Mouse (Mus musculus): ENCODE data around the gene Gm20671. TPM values are rescaled to one million over a fixed set of nuclear protein-coding genes. Genes with fewer than 3 reads are reported as not detected.
A peak's percentile ranks its signal among the peaks of the same experiment; 100 is the strongest.
"Not testable (repeated sequence)": the region's sequence is repeated elsewhere in the genome, so short reads cannot be mapped to it uniquely, and the experiment has no call there.

Gm20671 gene
- total RNA-seq, 2 experiments from 2014 or later, result not detected

DNA sequence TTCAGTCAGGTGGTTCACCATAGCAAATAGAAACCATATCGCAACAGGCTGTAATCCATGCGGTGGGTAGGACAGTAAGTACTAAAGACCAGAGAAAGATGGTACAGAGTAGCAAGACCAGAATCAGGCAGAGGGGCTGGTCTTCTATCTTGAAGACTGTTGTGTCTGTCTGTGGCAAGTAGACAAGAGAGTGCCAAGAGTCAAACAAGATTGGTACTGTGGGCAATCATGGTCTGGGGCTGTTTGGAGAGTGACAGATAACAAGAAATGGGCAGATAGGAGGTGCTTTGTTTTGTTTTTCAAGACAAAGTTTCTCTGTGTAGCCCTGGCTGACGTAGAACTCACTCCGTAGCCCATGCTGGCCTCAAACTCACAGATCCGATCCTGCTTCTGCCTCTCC is 45.3 kb downstream of the Gm20671 start:
- DNase-seq (ENCODE audit: extremely low spot score in 1 of 2, low spot score in 2 of 2), result no peak
- intact Hi-C loops (cut with DNase I), result no loop called here
- no peak for TF ChIP-seq CTCF (IDR thresholded peaks at IDR 0.05)
- Histone ChIP-seq H3K27ac (no peak overlapping the region), H3K4me3 (no peak overlapping the region)

DNA sequence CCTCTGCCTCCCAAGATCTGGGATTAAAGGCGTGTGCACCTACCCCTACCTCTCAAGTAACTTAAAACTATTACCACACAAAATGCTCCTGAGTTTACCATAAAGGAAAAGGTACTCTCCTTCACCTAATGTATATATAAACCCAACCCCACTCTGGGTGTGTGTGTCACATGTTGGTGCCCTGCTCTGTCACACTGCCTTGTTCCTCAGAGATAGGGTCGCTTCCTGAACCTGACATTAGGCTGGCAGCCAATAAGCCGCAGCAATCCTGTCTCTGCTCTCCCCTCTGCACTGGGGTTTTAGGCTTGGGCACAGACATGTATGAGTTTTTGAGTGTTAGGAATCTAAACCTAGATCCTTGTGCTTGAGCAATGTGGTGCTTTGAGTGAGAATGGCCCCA is 48.7 kb downstream of the Gm20671 start:
- DNase-seq (ENCODE audit: extremely low spot score in 1 of 2, low spot score in 2 of 2), result no peak
- no peak overlapping the region for H3K4me3 ChIP-seq
- no peak for TF ChIP-seq CTCF (IDR thresholded peaks at IDR 0.05)
- intact Hi-C loops (cut with DNase I), result no loop called here
- H3K27ac ChIP-seq, result no peak overlapping the region

DNA sequence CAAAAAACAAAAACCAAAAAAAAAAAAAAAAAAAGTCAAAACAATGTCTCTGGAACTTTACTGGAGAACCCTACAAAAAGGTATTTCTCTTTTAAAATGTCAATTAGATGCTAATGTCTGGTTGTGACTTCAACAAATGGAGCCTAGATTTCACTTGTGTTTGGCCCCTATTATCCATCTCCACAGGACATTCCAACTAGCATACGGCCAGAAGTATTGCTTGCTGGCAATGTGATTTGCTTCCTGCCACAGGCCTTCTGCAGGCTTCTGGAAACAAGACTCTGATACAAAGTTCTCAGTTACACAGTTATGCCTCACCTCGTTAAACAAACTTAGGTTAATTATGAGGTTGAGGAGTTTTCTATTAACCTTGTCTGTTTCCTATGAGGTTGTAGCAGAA is 54.5 kb downstream of the Gm20671 start:
- TF ChIP-seq CTCF (IDR thresholded peaks at IDR 0.05), result no peak
- Histone ChIP-seq H3K27ac (no peak overlapping the region), H3K4me3 (no peak overlapping the region)
- DNase-seq (ENCODE audit: extremely low spot score in 1 of 2, low spot score in 2 of 2), result no peak
- intact Hi-C loops (cut with DNase I), result no loop called here

DNA sequence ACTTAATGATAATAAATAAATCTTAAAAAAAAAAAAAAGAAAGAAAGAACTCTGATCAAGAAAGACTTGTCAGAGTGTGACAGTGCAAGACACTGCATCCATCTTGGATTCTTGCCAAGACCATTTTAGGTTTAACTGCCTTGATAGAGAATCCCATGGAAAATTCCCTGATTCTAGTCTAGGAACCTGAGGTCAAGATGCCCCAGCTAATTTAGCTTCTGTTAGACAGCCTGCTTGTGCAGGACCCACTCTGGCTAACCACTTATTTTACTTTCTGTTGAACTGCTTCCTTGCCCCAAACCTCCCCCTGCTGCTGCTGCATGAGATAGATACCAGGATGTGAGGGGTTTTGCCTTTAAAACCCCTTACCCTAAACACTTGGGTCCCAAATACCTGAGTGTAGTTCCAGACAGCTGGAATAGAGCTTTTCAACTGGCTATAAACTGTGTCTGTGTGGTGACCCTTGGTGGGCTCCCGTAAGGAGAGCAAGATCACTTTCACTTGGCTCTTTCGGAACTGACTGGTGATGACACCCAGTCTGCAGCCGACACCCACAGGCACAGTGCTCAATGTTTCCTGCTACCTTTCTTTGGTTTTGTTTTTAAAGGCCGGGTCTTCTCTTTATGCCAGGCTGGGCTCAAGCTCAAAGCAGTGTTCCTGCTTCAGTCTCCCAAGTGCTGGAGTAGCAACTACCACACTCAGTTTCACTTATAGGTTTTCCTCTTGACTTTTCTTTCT is 59.1 kb downstream of the Gm20671 start:
- H3K4me3 ChIP-seq, result no peak overlapping the region
- no peak for TF ChIP-seq CTCF (IDR thresholded peaks at IDR 0.05)
- no peak for DNase-seq (ENCODE audit: extremely low spot score in 1 of 2, low spot score in 2 of 2)
- H3K27ac ChIP-seq, result no peak overlapping the region
- intact Hi-C loops (cut with DNase I), result no loop called here

DNA sequence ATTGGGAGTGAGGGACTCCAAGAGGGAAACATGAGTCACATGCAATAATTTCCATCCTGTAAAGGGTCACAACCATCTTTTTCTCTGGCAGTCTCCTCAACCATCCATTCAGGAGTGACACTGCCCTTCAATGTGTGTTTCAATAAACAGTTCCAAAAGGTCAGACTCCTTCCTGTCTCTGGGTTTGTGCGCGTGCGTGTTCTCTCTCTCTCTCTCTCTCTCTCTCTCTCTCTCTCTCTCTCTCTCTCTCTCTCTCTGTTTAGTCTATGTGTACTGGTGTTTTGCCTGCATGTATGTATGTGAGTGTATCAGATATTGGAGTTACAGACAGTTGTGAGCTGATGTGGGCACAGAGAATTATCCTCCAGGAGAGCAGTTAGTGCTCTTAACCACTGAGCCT is 59.9 kb downstream of the Gm20671 start:
- no peak for DNase-seq (ENCODE audit: extremely low spot score in 1 of 2, low spot score in 2 of 2)
- H3K4me3 ChIP-seq, result no peak overlapping the region
- intact Hi-C loops (cut with DNase I), result no loop called here
- TF ChIP-seq CTCF (IDR thresholded peaks at IDR 0.05), result no peak
- H3K27ac ChIP-seq, result no peak overlapping the region

DNA sequence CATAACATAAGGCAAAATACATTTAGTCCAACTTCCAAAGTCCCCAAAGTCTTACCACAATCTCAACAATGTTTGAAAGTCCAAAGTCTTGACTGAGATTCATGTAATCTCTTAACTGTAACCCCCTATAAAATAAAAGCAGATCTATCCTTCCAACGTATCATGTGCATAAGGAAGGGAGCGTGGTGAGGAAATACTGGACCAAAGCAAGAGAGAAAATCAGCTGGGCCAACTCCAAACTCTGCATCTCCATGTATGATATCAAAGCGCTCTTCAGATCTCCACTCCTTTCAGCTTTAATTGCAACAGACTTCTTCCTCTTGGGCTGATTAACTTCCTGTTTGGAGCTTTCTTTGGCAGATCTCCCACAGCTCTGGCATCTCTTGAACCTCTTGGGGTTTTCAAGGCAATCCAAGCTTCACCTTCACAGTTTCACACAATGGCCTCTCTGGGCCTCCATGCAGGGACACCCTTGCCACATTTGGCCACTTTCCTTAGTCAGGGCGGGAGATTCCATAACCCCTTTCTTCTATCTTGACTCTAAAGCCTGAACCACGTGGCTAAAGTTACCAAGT is 65.3 kb downstream of the Gm20671 start:
- TF ChIP-seq CTCF (IDR thresholded peaks at IDR 0.05), result no peak
- H3K4me3 ChIP-seq, result no peak overlapping the region
- DNase-seq (ENCODE audit: extremely low spot score in 1 of 2, low spot score in 2 of 2), result no peak
- intact Hi-C loops (cut with DNase I), result no loop called here
- no peak overlapping the region for H3K27ac ChIP-seq

DNA sequence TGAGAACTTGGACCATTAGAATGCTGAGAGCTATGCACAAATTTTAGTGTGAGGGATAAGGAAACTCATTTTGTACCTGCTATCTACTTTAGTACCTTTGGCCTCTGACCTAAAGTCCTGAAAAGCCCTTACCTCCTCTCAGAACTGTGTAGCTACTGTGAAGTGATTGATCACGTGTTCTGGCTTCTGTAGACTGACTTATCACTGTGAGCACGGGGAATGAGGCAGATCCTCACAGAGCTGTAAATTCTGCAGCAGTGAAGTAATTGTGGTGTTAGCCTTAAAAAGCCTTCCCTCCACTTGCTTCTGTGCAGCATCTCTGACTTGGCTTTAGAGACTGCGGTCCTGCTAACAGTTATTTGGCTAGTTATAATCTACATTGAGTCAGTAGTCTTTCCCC is 66.1 kb downstream of the Gm20671 start:
- Histone ChIP-seq H3K4me3 (no peak overlapping the region), H3K27ac (no peak overlapping the region)
- no peak for TF ChIP-seq CTCF (IDR thresholded peaks at IDR 0.05)
- intact Hi-C loops (cut with DNase I), result no loop called here
- no peak for DNase-seq (ENCODE audit: extremely low spot score in 1 of 2, low spot score in 2 of 2)

DNA sequence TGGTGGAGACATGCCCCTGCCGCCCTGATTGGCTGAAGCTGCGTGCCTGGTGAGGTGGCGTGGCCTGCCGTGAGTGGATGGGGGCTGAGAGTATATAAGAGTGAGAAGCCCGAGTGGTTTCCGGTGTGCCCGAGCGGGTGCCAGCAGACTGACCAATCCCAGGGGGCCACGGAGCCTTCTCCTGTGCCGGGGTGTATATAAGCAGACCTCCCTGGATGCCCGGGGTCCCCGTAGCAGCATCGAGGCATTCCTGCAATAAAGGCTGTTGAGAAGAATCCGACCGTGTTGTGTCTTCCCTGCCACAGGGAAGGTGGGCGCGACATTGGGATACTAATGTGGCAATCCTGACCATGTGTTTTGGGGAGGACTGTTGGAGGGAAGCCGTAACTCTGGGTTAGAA is 66.6 kb downstream of the Gm20671 start:
- H3K4me3 ChIP-seq; DNase-seq (ENCODE audit: extremely low spot score in 1 of 2, low spot score in 2 of 2); intact Hi-C loops (cut with DNase I); H3K27ac ChIP-seq: not testable (repeated sequence)

DNA sequence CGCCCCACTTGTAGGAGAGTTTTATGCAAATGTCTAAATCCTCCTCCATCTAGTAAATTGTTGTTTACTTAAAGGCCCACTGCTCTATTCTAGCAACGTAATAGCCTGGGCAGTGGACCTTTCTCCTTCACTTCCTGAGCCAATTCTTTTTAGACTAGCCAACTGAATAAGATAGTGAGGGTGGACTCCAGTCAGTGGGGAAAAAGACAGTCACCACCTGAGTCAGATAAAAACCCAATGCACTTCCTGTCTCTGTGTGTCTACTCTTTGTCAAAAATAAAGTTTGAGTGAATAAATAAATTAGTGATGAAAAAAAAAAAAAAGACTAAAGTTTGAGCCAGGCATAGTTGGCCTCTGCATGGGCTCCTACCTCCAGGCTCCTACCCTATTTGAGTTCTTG is 67.2 kb downstream of the Gm20671 start:
- H3K4me3 ChIP-seq, result no peak overlapping the region
- no peak overlapping the region for H3K27ac ChIP-seq
- TF ChIP-seq CTCF (IDR thresholded peaks at IDR 0.05), result no peak
- intact Hi-C loops (cut with DNase I), result no loop called here
- no peak for DNase-seq (ENCODE audit: extremely low spot score in 1 of 2, low spot score in 2 of 2)

GRCm38 (mm10) chr5:32756141-32756540 is 70.8 kb downstream of the Gm20671 start:
- Histone ChIP-seq H3K4me3 (no peak overlapping the region), H3K27ac (no peak overlapping the region)
- no peak for TF ChIP-seq CTCF (IDR thresholded peaks at IDR 0.05)
- no peak for DNase-seq (ENCODE audit: extremely low spot score in 1 of 2, low spot score in 2 of 2)
- intact Hi-C loops (cut with DNase I), result no loop called here

- intact Hi-C loops (cut with DNase I), result no loop called here
- Histone ChIP-seq H3K27ac (peak overlapping the region; percentile 53), H3K4me3 (no peak overlapping the region)
- TF ChIP-seq CTCF (IDR thresholded peaks at IDR 0.05), result no peak
- no peak for DNase-seq (ENCODE audit: extremely low spot score in 1 of 2, low spot score in 2 of 2)
Observed at GRCm38 (mm10) chr5:32751736-32752135, 75.2 kb downstream of the Gm20671 start.

DNA sequence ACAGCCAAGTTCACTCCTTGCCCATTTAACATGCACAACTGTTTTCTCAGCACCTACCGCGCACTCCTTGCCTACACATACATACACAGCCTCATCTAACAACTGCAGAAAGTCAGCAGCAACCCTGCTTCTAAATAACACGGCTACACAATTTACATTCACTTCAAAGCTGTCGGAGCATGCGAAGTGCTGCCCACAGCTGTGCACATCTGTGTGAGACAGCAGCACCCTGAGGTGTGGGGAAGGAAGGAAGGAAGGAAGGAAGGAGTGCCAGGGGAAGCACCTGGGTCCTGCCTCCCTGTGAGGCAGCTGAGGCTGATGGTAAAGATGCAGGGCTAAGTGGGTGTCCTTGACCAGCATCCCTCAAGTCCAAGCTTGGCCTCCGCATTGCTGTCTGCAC is 78.0 kb downstream of the Gm20671 start:
- DNase-seq (ENCODE audit: extremely low spot score in 1 of 2, low spot score in 2 of 2), result no peak
- Histone ChIP-seq H3K4me3 (no peak overlapping the region), H3K27ac (no peak overlapping the region)
- intact Hi-C loops (cut with DNase I), result loop anchor here (10.0 kb wide), 1 partner anchor 286 kb away; no protein-coding TSS in a partner anchor
- TF ChIP-seq CTCF (IDR thresholded peaks at IDR 0.05), result no peak
